Mouse (Mus musculus): ENCODE data around the gene Adamts12.

The Adamts12 gene

DNA sequence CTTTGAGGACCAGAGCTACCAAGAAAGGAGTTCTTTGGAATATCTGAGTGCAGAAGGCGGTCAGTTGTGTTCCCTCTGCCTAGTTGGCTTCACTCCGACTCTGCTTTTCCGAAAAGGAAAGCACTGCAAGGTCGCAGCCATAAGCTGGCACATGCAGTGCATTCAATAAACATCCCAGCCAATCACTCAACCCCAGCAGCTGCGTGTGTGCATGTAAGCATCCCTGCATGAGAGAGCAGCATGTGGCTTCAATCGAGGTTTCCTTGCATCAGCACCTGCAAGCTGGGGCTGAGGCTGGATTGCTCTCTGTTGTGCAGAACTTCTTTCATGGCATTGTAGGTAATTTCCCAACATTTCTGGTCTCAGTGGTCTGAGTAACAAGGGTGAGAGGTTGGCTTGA is 230.4 kb downstream of the Adamts12 start:
- no peak for DNase-seq (ENCODE audit: low spot score)

DNA sequence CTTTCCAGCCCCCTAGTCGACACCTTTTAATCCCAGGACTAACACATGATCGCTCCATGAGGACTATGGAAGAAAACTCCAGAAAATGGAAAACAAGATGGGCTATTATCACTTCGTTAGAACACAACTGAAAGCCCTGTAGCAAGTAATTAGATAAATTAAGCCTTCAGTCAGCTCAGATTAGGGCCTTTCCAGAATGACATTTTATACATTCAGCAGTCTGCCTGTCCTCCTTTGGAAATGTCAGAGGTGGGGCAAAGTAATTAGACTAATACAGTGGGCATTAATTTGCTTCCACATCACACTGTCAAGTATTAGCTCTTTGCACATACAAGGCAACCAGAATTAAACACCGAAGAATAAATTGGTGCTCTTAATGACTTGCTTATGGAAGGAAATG is 233.4 kb downstream of the Adamts12 start:
- no peak for DNase-seq (ENCODE audit: low spot score)

DNA sequence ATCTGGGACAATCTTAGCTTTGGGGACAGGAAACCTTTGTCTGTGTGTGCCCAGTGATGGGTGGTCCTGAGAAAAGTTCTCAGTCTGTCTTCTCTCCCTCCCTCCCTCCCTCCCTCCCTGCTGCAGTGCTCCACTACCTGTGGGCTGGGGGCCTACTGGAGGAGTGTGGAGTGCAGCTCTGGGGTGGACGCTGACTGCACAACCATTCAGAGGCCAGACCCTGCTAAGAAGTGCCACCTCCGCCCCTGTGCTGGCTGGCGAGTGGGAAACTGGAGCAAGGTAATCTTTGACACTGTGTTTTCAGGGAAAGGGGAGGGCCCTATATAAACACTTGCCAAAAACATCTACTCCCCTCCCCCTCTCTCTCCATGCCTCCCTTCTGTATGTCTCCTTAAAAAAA is 252.5 kb downstream of the Adamts12 start:
- no peak for DNase-seq (ENCODE audit: low spot score)

DNA sequence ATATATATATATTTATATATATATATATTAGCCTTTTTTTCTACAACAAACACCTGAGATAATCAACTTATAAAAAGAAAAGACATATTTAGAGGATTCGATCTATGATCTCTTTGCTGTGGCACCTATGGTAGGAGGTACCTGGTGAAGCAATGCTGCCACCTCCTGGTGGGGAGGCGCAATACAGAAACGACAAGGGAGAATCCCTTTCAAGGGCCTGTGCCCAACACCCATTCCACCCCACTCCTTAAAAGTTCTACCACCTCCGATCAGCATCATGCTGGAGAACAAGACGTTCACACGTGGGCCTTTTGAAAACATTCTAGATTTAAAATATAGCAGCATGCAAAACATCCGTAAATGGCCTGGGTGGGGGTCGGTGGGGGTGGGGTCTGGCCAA is 255.9 kb downstream of the Adamts12 start:
- DNase-seq (ENCODE audit: low spot score) = no peak

DNA sequence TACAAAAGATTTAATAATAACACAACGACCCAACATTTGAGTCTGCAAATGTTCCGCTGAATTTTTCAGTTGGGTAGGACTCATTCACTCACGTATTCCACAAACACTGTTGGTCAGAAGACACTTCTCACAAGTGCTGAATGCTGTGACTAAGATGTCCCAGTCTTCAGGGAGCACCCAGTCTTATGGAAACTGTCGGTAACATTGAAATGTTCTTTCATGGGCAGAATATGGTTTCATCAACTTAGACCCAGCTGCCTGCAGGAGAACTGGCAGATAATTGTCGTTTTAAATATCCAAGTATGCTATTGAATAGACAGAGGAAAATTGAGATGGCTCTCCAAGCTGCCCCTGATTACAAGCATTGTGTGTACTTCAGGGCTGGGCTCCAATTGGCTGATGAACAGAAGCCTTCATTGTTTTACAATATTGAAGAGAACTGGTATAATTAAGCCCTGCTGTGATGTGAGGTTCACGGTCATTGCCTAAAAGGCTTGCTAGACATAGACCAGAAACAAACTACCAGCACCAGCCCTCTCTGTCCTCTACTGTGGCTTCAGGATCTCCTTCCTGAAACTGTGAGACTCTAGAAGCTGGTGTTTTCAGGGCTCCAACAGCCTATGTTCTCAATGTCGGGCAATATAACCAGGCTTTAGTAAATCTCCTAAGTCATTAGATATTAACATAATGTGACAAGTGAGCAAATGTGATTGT is 275.0 kb downstream of the Adamts12 start:
- DNase-seq (ENCODE audit: low spot score) = no peak

DNA sequence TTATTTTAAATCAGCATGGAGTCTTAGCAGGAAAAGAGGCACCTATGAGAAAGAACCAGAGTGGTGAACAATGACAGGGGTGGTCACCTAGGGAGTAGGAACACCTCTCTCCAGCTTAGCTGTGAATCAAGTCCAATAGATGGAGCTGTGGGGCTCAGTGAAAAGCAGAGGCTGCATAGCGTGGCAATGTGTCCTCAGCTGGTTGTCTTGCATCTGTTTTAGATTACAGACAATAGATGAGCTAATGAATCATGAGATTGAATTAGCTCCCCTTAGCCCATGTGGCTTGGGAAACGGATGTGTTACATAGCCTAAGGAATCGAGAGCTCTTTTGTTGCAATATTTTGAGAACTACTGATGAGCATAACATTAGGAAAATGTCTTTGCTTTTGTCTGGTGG is 291.3 kb downstream of the Adamts12 start:
- no peak for DNase-seq (ENCODE audit: low spot score)

DNA sequence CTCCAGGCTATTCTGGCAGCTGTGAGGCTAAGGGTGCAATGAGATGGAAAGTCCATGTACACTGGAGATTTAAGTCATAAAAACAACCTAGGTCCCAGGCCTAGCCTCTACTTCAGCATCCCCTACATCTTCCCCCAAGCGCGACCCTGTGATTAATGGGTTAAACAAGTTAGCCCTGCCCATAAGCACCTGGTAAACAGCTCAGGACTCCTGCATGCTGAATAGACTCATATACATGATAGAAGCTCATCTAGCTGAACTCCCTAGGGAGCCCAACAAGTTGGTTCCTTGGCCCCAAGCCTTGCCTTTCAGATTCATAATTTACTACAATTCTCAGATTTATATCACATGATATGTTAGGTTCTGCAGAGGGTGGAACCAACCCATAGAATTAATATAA is 292.9 kb downstream of the Adamts12 start:
- DNase-seq (ENCODE audit: low spot score) = no peak

DNA sequence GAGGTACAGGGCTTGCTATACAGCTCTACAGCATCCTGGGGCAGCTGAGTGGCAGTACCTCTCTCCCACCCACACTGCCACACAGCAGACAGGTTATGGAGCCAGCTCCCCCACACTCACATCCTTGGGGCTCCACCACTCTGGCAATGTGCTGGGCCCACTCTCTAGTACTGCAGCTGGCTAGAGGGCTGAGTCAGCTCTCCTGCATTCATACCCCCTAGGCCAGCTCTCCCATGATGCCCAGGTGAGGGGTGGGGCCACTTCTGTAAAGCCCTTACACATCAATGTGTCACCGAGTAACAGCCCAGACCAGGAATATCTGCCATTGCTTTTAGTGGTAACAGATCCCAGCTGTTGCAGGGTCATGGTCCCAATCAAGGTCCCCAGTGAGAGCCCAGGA is 296.3 kb downstream of the Adamts12 start:
- no peak for DNase-seq (ENCODE audit: low spot score)

DNA sequence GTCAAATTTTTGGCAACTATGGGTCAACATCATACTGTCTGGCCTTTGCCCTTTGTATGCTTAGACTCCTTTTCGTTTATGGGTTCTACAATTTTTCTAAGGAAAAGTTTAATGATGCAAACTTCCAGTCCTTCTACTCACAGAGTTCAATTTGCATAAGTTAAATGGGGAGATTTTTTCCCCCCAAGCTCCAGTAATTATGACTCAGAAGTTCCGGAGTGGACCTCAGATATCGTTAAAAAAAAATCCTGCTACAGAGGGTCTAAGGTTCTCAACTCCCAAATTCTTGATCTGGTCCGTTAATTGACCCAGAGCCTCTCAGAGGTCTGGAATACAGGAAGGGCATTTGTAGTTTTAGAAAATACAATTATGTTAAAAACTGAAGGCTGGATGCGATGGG is 297.2 kb downstream of the Adamts12 start:
- DNase-seq (ENCODE audit: low spot score) = no peak

DNA sequence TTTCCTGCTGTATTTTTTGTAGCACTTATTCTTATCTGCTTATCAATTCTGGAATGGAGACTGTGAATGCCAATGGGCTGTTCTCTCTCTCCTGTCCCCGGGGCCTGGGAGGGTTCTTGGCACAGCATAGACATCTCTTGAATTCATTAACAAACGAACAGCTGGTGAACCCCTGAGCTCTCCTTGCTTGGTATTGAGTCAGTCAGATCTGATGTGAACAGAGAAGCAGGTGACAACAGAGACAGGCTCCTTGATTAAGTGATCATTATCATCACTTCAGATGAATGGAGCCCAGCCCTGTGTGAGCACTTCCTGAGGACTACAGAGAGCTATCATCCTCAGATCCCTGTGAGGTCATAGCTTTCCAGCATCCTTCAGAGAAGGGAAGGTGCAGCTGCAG is 299.5 kb downstream of the Adamts12 start:
- DNase-seq (ENCODE audit: low spot score) = no peak

DNA sequence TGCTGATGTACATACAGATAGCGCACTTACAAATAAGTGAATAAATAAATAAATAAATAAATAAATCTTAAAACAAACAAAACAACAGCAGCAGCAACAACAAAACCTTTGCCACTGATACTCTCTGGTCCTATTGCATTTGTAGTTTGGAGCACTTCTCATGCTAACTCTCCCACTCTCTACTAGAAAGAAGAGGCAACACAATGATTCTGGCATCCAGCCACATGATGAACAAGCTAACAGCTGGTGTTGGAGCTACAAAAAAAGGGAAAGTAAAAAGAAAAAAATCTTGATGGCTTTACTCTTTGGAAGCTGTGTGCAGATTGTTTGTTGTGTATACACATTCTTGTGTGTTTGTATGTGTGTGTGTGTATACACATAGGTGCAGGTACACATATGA is 300.2 kb downstream of the Adamts12 start:
- DNase-seq (ENCODE audit: low spot score) = peak; percentile 25

DNA sequence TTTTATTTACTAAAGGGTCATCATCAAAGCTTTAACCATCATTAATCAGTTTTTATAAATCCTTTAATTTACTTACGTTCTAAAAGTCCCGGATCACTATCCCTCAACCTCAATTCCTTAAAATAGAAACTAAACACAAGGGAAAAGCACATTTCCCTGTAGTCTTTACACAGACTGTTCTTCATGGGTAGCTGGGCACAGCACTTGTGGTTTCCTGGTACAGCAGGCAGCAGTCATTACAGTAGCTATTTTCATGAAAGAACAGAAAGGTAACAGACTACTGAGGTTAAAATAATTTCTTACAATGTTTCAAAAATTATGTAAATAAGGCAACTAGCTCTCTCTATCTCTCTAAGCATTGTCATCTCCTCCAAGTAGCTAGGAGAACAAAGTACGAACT is 305.0 kb downstream of the Adamts12 start:
- DNase-seq (ENCODE audit: low spot score) = no peak

DNA sequence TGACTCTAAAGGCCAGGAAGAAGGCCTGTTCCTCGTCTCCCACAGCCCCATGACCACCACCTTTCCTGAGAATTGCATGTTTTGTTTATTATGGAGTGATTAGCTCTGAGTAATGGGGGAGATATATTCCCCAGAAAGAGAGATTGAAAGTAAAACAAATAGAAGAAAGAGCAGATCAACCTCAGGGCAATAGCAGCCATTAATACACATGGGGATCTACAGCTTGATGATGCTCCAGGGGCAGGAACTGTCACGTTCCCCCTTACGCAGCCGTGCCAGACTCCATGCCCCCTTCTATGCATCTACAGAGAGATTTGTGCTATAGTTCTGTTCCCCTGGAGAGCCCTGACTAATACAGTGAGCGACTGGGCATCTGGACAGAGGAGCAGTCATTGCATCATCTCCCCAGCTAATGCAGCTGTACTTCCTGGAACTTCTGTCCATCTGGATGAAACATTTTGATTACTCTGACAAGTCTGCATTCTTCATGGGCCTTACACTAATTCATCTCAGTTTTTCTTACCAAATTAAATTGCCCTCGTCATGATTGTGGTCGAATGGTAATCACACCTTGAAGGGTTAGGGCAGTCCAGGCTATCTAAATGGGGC is 306.0 kb downstream of the Adamts12 start:
- DNase-seq (ENCODE audit: low spot score) = no peak

DNA sequence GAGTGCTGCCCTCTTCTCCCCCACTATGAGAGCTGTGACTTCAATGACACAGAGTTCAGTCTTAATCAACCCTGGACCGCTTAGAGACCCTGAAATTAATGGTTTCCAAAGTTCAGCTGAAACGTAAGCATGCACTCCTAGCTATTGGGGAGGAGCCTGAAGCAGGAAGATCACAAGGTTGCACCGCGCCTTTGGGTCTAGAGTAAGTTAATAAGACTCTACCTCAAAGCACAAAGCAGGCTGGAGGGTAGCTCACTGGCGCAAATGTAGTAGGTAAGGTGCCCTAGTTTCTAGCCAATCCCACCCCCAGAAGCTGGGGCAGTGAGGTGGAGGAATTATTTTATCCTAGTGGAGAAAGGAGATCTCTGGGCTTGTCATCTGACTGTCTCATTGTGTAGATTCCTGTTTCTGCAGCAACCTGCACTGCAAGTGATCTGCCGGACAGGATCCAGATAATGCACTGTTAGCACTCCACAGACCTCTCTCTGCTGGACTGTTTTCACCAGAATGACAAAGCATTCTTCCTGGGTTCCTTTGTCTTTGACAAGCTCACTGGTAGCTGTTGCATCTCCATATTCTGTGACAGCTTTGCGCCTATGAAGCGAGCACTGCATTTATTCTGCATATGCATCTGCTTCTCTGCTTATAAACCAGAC is 315.0 kb downstream of the Adamts12 start:
- no peak for DNase-seq (ENCODE audit: low spot score)

DNA sequence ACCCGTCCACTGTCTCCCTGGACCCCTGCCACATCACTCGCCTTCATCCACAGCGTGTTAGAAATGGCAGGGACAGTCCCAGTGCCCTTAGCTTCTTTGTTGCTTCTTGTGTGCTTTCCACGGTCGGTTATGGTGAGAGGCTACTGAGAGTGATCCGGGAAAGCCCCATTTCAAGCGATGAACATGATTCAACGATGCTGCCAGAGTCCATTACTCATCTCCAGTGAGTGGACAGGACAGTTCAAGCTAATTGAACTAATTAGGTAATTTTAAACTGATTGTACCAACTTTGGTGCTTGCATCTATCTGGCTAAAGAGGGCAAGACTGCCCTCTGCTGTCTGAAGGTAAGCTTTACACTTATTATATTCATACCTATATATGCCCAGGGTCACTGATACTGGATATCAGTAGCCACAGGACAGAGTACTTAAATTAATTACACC is 315.5 kb downstream of the Adamts12 start:
- no peak for DNase-seq (ENCODE audit: low spot score)

DNA sequence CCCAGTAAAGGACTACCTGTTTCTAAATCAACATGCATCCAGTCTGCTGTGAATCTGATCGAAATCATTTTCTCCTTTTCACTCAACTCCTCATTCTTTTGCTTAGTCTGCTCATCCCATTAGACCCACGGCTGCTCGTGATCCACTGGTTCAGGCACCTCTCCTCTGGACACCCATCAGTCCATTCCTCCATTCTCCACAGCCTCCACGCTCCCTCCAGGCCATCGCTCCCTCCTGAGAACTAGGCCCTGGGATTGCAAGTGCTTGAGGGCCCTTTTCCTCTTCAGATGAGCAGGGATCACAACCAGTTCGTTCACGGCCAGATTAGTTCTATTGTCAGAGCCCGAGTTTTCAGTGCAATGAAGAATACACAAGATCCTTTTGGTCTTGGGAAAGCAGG is 316.0 kb downstream of the Adamts12 start:
- DNase-seq (ENCODE audit: low spot score) = no peak

DNA sequence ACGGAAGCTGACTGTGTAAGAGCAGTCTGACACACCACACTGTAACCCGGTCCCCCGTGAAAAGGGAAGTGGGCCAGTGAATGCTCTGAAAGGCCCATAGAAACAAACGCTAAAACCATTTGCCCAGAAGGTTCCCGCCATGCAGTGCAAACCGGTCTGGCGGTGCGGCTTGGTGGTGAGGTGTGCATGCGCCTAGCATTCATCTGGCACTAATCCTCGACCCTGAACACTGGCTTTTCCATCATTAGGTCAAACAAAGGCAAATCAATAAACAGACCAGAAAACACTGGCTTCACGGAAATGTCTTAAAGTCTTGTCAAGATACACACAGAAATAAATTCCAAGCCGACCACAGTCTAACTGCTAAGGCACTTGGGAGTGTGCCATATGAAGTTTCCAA is 318.0 kb downstream of the Adamts12 start:
- DNase-seq (ENCODE audit: low spot score) = no peak

DNA sequence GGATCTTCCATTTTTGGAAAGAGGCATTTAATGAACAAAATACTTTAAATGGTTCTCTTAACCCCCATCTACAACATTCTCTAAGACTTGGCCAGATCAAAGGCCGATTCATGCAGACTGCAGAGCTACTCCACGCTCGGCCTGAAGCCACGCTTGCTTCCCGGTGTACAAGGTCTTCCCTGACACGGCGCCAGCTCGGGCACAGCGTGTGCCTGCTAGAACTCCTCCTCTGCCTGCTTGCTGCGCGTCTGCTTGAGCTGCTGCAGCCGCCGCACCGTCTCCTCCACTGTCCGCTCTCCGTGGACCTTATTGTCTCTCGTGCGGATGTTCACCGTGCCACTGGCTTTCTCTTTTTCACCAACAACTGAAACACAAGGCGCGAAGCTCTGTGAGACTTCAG is 319.2 kb downstream of the Adamts12 start:
- DNase-seq (ENCODE audit: low spot score) = no peak

DNA sequence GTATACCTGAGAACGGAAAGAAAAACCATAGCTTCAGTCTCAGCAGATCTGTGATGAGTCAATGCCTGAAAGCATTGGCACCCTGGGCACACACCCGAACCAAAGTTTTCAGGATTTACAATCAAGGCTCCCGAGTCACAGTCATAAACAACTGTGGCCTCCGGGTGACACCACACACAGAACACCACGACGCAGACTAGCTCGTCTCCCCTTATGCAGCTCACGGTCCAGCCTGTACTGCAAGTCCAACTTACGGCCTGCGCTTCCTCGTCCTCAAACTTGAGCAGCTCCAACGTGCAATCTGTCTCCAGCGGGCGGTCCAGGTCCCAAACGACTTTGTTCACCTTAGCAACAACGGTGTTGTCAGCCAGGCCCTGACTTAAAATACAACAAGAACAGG is 328.3 kb downstream of the Adamts12 start:
- DNase-seq (ENCODE audit: low spot score) = no peak

DNA sequence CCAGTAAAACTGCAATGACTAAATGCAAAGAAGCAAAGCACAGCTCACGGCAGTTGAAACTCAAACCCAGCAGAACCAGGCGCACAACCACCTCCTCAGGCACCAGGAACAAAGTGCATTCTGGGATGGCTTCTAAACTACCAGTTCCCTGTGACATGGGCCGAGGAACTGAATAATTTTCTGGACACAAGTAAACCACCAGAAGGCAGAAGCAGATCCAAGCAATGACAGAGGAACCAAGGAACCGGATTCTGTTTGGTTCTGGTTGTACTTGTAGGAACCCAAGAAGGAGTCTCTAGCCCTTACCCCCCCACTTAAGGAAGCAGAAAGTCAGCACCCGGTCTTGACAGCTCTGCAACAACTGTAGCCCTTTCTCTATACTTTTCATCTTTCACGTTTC is 331.8 kb downstream of the Adamts12 start:
- no peak for DNase-seq (ENCODE audit: low spot score)

Measured in left cerebral cortex, adult 11 months (tissue).